Mouse (Mus musculus): Measurements from ENCODE around the gene Olfr1463. TPM values are rescaled to one million over a fixed set of nuclear protein-coding genes. Genes with fewer than 3 reads are reported as not detected.

Olfr1463 gene
- not detected in 2 replicates for total RNA-seq (2014; fragmentation: Nextera tagmentation)
- not detected in 2 replicates for total RNA-seq (2017)

GRCm38 (mm10) chr19:13231028-13231427 is at the start of gene Olfr1463:
Gene Olfr1463, plus strand, starts transcription at chr19:13231328.
- no peak for ATAC-seq (replicated peaks; ENCODE audit: low FRiP score, low TSS enrichment, poor library complexity, severe bottlenecking)

GRCm38 (mm10) chr19:13185434-13185833 is 45.7 kb upstream of the Olfr1463 start, which contains the start of gene Olfr1462:
Gene Olfr1462, plus strand, starts transcription at chr19:13185734.
- no peak for ATAC-seq (replicated peaks; ENCODE audit: low FRiP score, low TSS enrichment, poor library complexity, severe bottlenecking)

DNA sequence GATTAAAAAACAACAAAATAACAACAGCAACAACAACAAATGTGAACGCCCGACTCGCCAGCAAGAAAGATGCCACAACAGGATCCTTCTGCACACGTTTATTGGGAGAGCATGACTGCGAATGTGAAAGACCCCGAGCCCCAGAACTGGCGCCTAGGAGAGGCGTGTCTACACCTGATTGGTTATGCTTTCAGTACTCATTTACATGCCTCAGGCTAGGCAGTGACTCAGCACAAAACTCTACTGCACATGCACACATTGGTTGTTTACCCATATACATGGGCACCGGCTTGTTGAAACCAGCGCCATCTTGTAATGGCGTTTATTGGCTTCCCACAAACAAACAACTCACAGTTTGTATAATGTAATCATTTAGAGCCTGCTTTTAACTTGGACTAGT is 9.5 kb upstream of the Olfr1463 start:
- ATAC-seq (replicated peaks; ENCODE audit: low FRiP score, low TSS enrichment, poor library complexity, severe bottlenecking): no peak

Other genes with a start within 250 kb of the Olfr1463 start
- gene Olfr1451, start 236.3 kb upstream of the Olfr1463 start, total RNA-seq (2014; fragmentation: Nextera tagmentation): not detected in 2 replicates
- gene Olfr1451, start 236.3 kb upstream of the Olfr1463 start, total RNA-seq (2017): not detected in 2 replicates
- gene Olfr1453, start 203.0 kb upstream of the Olfr1463 start, total RNA-seq (2014; fragmentation: Nextera tagmentation): not detected in 2 replicates
- not detected in 2 replicates for gene Olfr1453, start 203.0 kb upstream of the Olfr1463 start, total RNA-seq (2017)
- not detected in 2 replicates for gene Olfr1454, start 170.7 kb upstream of the Olfr1463 start, total RNA-seq (2014; fragmentation: Nextera tagmentation)
- not detected in 2 replicates for gene Olfr1454, start 170.7 kb upstream of the Olfr1463 start, total RNA-seq (2017)
- gene Olfr1457, start 133.4 kb upstream of the Olfr1463 start, total RNA-seq (2014; fragmentation: Nextera tagmentation): not detected in 2 replicates
- gene Olfr1457, start 133.4 kb upstream of the Olfr1463 start, total RNA-seq (2017): not detected in 2 replicates
- gene Olfr1458, start 124.6 kb upstream of the Olfr1463 start, total RNA-seq (2014; fragmentation: Nextera tagmentation): not detected in 2 replicates
- gene Olfr1458, start 124.6 kb upstream of the Olfr1463 start, total RNA-seq (2017): not detected in 2 replicates
- gene Olfr1459, start 81.8 kb upstream of the Olfr1463 start, total RNA-seq (2014; fragmentation: Nextera tagmentation): not detected in 2 replicates
- not detected in 2 replicates for gene Olfr1459, start 81.8 kb upstream of the Olfr1463 start, total RNA-seq (2017)
- not detected in 2 replicates for gene Olfr1461, start 68.3 kb upstream of the Olfr1463 start, total RNA-seq (2014; fragmentation: Nextera tagmentation)
- not detected in 2 replicates for gene Olfr1461, start 68.3 kb upstream of the Olfr1463 start, total RNA-seq (2017)
- not detected in 2 replicates for gene Olfr1462, start 45.6 kb upstream of the Olfr1463 start, total RNA-seq (2014; fragmentation: Nextera tagmentation)
- gene Olfr1462, start 45.6 kb upstream of the Olfr1463 start, total RNA-seq (2017): not detected in 2 replicates
- gene Olfr1465, start 84.2 kb downstream of the Olfr1463 start, total RNA-seq (2014; fragmentation: Nextera tagmentation): not detected in 2 replicates
- gene Olfr1465, start 84.2 kb downstream of the Olfr1463 start, total RNA-seq (2017): not detected in 2 replicates
- gene Olfr1466, start 107.5 kb downstream of the Olfr1463 start, total RNA-seq (2014; fragmentation: Nextera tagmentation): not detected in 2 replicates
- gene Olfr1466, start 107.5 kb downstream of the Olfr1463 start, total RNA-seq (2017): not detected in 2 replicates
- not detected in 2 replicates for gene Olfr1467, start 130.9 kb downstream of the Olfr1463 start, total RNA-seq (2014; fragmentation: Nextera tagmentation)
- gene Olfr1467, start 130.9 kb downstream of the Olfr1463 start, total RNA-seq (2017): not detected in 2 replicates
- gene Olfr1469, start 176.5 kb downstream of the Olfr1463 start, total RNA-seq (2014; fragmentation: Nextera tagmentation): not detected in 2 replicates
- not detected in 2 replicates for gene Olfr1469, start 176.5 kb downstream of the Olfr1463 start, total RNA-seq (2017)
- gene Olfr1471, start 212.1 kb downstream of the Olfr1463 start, total RNA-seq (2014; fragmentation: Nextera tagmentation): not detected in 2 replicates
- not detected in 2 replicates for gene Olfr1471, start 212.1 kb downstream of the Olfr1463 start, total RNA-seq (2017)
- not detected in 2 replicates for gene Olfr1472, start 224.8 kb downstream of the Olfr1463 start, total RNA-seq (2014; fragmentation: Nextera tagmentation)
- not detected in 2 replicates for gene Olfr1472, start 224.8 kb downstream of the Olfr1463 start, total RNA-seq (2017)
- not detected in 2 replicates for gene Olfr1474, start 238.2 kb downstream of the Olfr1463 start, total RNA-seq (2014; fragmentation: Nextera tagmentation)
- not detected in 2 replicates for gene Olfr1474, start 238.2 kb downstream of the Olfr1463 start, total RNA-seq (2017)
- not detected in 2 replicates for gene Olfr1475, start 248.9 kb downstream of the Olfr1463 start, total RNA-seq (2014; fragmentation: Nextera tagmentation)
- gene Olfr1475, start 248.9 kb downstream of the Olfr1463 start, total RNA-seq (2017): not detected in 2 replicates